Mouse (Mus musculus) megakaryocyte progenitor cell, adult 5-6 weeks (primary cell): ENCODE measurements around the gene Mum1. TPM values are rescaled to one million over a fixed set of nuclear protein-coding genes. Genes with fewer than 3 reads are reported as not detected.

Source experiments
- ATAC-seq: replicated peaks from 2 replicates; pipeline ENCODE4 v1.8.0; 2016; ENCODE audit warnings: mild to moderate bottlenecking, moderate TSS enrichment, inconsistent platforms; ENCODE audit not compliant: poor library complexity
- total RNA-seq, 2 experiments: library from RNA; stranded (forward) in 1 of 2; stranded (reverse) in 1 of 2; fragments of 157-497, 149-512 nt in 1 of 2; fragments of 200-1000 nt in 1 of 2; gene quantifications; 2 replicates each; pipeline versions ENCODE4 v1.2.3 to v1.2.4; 2015 to 2017

The Mum1 gene
- total RNA-seq, 2 experiments from 2014 or later: 28.9 to 30.9 TPM

- peak; percentile 77 for ATAC-seq
Observed at GRCm38 (mm10) chr10:80248971-80249640, 22.9 kb downstream of the Mum1 start, which contains the start of gene Ndufs7. Ndufs7 (plus strand) TSS chr10:80249121.

GRCm38 (mm10) chr10:80250059-80250458, 23.8 kb downstream of the Mum1 start:
- no peak for ATAC-seq

GRCm38 (mm10) chr10:80250573-80250972, 24.3 kb downstream of the Mum1 start:
- ATAC-seq: no peak

GRCm38 (mm10) chr10:80252011-80252410, 25.8 kb downstream of the Mum1 start:
- ATAC-seq: no peak

GRCm38 (mm10) chr10:80252493-80253274, 26.4 kb downstream of the Mum1 start:
- ATAC-seq: no peak

- no peak for ATAC-seq
Observed at GRCm38 (mm10) chr10:80253551-80253950, 27.3 kb downstream of the Mum1 start.

- no peak for ATAC-seq
Observed at GRCm38 (mm10) chr10:80254331-80255297, 28.4 kb downstream of the Mum1 start.

GRCm38 (mm10) chr10:80255881-80256535, 29.8 kb downstream of the Mum1 start:
- no peak for ATAC-seq

GRCm38 (mm10) chr10:80257936-80258335, 31.7 kb downstream of the Mum1 start:
- ATAC-seq: no peak

GRCm38 (mm10) chr10:80258752-80259462, 32.7 kb downstream of the Mum1 start:
- no peak for ATAC-seq

- ATAC-seq: no peak
Observed at GRCm38 (mm10) chr10:80259463-80259805, 33.2 kb downstream of the Mum1 start.

- no peak for ATAC-seq
Observed at GRCm38 (mm10) chr10:80259861-80260641, 33.8 kb downstream of the Mum1 start.

- peak; percentile 57 for ATAC-seq
Observed at GRCm38 (mm10) chr10:80260642-80261584, 34.7 kb downstream of the Mum1 start, which contains the start of the genes Gamt and Dazap1. Gamt (minus strand) TSS chr10:80261012. Dazap1 (plus strand) TSS chr10:80261486.

- peak; percentile 70 for ATAC-seq
Observed at GRCm38 (mm10) chr10:80261585-80261968, 35.3 kb downstream of the Mum1 start.

GRCm38 (mm10) chr10:80262169-80262568, 35.9 kb downstream of the Mum1 start:
- ATAC-seq: no peak

- ATAC-seq: no peak
Observed at GRCm38 (mm10) chr10:80262776-80263365, 36.6 kb downstream of the Mum1 start.

GRCm38 (mm10) chr10:80264341-80265148, 38.3 kb downstream of the Mum1 start:
- peak; percentile 56 for ATAC-seq
